Mouse (Mus musculus) ES-Bruce4 (cell line): ENCODE measurements around the gene Tmem125. TPM values are rescaled to one million over a fixed set of nuclear protein-coding genes. Genes with fewer than 3 reads are reported as not detected.
A peak's percentile ranks its signal among the peaks of the same experiment; 100 is the strongest.
"Not testable (repeated sequence)": the region's sequence is repeated elsewhere in the genome, so short reads cannot be mapped to it uniquely, and the experiment has no call there.

Experiments
- H3K27ac ChIP-seq: 2 replicates; pipeline ENCODE4 v1.5.1; 2012; ENCODE audit warnings: low read length, inconsistent platforms; ENCODE audit not compliant: insufficient read depth
- H3K27me3 ChIP-seq: 2 replicates; pipeline ENCODE4 v1.6.1; 2012; ENCODE audit warnings: mild to moderate bottlenecking, low read length, inconsistent platforms; ENCODE audit not compliant: control insufficient read depth, poor library complexity, insufficient read depth, severe bottlenecking
- H3K36me3 ChIP-seq: 2 replicates; pipeline ENCODE4 v1.6.1; 2012; ENCODE audit warnings: inconsistent platforms, mild to moderate bottlenecking, low read length, moderate library complexity; ENCODE audit not compliant: control insufficient read depth, poor library complexity, insufficient read depth, severe bottlenecking
- H3K4me1 ChIP-seq: one replicate; pipeline ENCODE4 v1.8.1; 2011; ENCODE audit warnings: low read length; ENCODE audit not compliant: control insufficient read depth, insufficient read depth
- H3K4me3 ChIP-seq: 2 replicates; pipeline ENCODE4 v1.5.1; 2011; ENCODE audit warnings: low read depth, mild to moderate bottlenecking, low read length
- H3K9ac ChIP-seq: 2 replicates; pipeline ENCODE4 v1.6.1; 2012; ENCODE audit warnings: low read depth, mild to moderate bottlenecking, inconsistent platforms; ENCODE audit not compliant: poor library complexity, severe bottlenecking
- H3K9me3 ChIP-seq: replicated peaks from 2 replicates; pipeline ENCODE4 v1.6.1; 2012; ENCODE audit warnings: mild to moderate bottlenecking, low read length, inconsistent platforms; ENCODE audit not compliant: control insufficient read depth, poor library complexity, insufficient read depth, severe bottlenecking
- CTCF ChIP-seq: IDR thresholded peaks from one replicate; pipeline ENCODE4 v1.8.1; 2011; ENCODE audit warnings: low read depth, low read length
- EP300 ChIP-seq: IDR thresholded peaks from 2 replicates; pipeline ENCODE4 v1.6.1; 2011; ENCODE audit warnings: low read depth, low read length; ENCODE audit not compliant: insufficient read depth
- POLR2A ChIP-seq: IDR thresholded peaks from one replicate; pipeline ENCODE4 v1.8.1; 2011; ENCODE audit warnings: low read length; ENCODE audit not compliant: insufficient read depth
- polyA plus RNA-seq: library from polyadenylated mRNA; stranded (reverse); fragments of >200 nt; gene quantifications from 2 replicates; pipeline ENCODE4 v1.2.4, GENCODE M21; 2011; ENCODE audit warnings: low read depth; ENCODE audit not compliant: missing spikeins, insufficient read depth, insufficient read length

Tmem125 gene
- polyA plus RNA-seq, 1 experiment, result 11.9 TPM

GRCm38 (mm10) chr4:118522248-118522647 lies 21.6 kb downstream of the Tmem125 start:
- no peaks in the 10 kb centered on the region for H3K9me3 ChIP-seq
- no peaks in the 10 kb centered on the region for H3K27me3 ChIP-seq
- TF ChIP-seq CTCF (no peak), POLR2A (no peak), EP300 (no peak)

GRCm38 (mm10) chr4:118518208-118518607 lies 25.6 kb downstream of the Tmem125 start:
- Histone ChIP-seq H3K27ac (peak overlapping the region; percentile 79), H3K4me3 (no peak overlapping the region)
- TF ChIP-seq EP300 (no peak), POLR2A (no peak), CTCF (no peak)

More at GRCm38 (mm10) chr4:118522248-118522647, 21.6 kb downstream of the Tmem125 start:
- no peak overlapping the region for H3K4me3 ChIP-seq
- H3K36me3 ChIP-seq, result no peaks in the 10 kb centered on the region
- peaks cover 4% of the 10 kb centered on the region for H3K4me1 ChIP-seq
- H3K9ac ChIP-seq, result no peak overlapping the region
- H3K27ac ChIP-seq, result no peak overlapping the region

GRCm38 (mm10) chr4:118517497-118518146 lies 26.2 kb downstream of the Tmem125 start:
- Histone ChIP-seq H3K4me3 (peak overlapping the region; percentile 39), H3K27me3 (no peaks in the 10 kb centered on the region), H3K9me3 (no peaks in the 10 kb centered on the region), H3K4me1 (peaks cover 1% of the 10 kb centered on the region), H3K9ac (peak overlapping the region; percentile 23), H3K36me3 (no peaks in the 10 kb centered on the region), H3K27ac (peak overlapping the region; percentile 79)
- TF ChIP-seq POLR2A, result no peak
- peak; percentile 94 for TF ChIP-seq EP300

More at GRCm38 (mm10) chr4:118518208-118518607, 25.6 kb downstream of the Tmem125 start:
- Histone ChIP-seq H3K9me3 (no peaks in the 10 kb centered on the region), H3K27me3 (no peaks in the 10 kb centered on the region), H3K9ac (0 out of 2 replicates have a peak overlapping the region, but pooled peaks have one; percentile 15), H3K36me3 (no peaks in the 10 kb centered on the region), H3K4me1 (peaks cover 1% of the 10 kb centered on the region)

- peaks cover 1% of the 10 kb centered on the region for H3K4me1 ChIP-seq
- peak overlapping the region; percentile 39 for H3K4me3 ChIP-seq
- no peaks in the 10 kb centered on the region for H3K9me3 ChIP-seq
- peak overlapping the region; percentile 23 for H3K9ac ChIP-seq
- peak overlapping the region; percentile 51 for H3K27ac ChIP-seq
- TF ChIP-seq POLR2A (no peak), CTCF (peak; percentile 4), EP300 (no peak)
- H3K36me3 ChIP-seq, result no peaks in the 10 kb centered on the region
- no peaks in the 10 kb centered on the region for H3K27me3 ChIP-seq
Observed at GRCm38 (mm10) chr4:118516699-118517496, 26.9 kb downstream of the Tmem125 start.

- Histone ChIP-seq H3K27me3 (no peaks in the 10 kb centered on the region), H3K36me3 (no peaks in the 10 kb centered on the region), H3K4me1 (peaks cover 6% of the 10 kb centered on the region), H3K9ac (no peak overlapping the region), H3K27ac (peak overlapping the region; percentile 41), H3K4me3 (no peak overlapping the region), H3K9me3 (no peaks in the 10 kb centered on the region)
- TF ChIP-seq POLR2A, result no peak
- TF ChIP-seq EP300, result 0 out of 2 replicates have a peak, but pooled peaks have one; percentile 18
Observed at GRCm38 (mm10) chr4:118509050-118509449, 34.8 kb downstream of the Tmem125 start.

- H3K4me1 ChIP-seq, H3K27me3 ChIP-seq, H3K36me3 ChIP-seq, H3K4me3 ChIP-seq, H3K9me3 ChIP-seq, H3K9ac ChIP-seq, H3K27ac ChIP-seq: not testable (repeated sequence)
Observed at GRCm38 (mm10) chr4:118507171-118507570, 36.7 kb downstream of the Tmem125 start.
